Mouse (Mus musculus) heart, embryonic 15.5 days (tissue): ENCODE data around the gene Tbc1d5. TPM values are rescaled to one million over a fixed set of nuclear protein-coding genes. Genes with fewer than 3 reads are reported as not detected.

Experiments
- ATAC-seq: fragments of 200-750 bp; cut with Nextera tagmentation; replicated peaks from 2 replicates; pipeline ENCODE4 v1.8.0; 2017; ENCODE audit warnings: low read depth, moderate TSS enrichment; ENCODE audit not compliant: insufficient number of reproducible peaks, insufficient read depth, low FRiP score
- H3K27ac ChIP-seq: fragments of 300-500 bp; sonication (generic); 2 replicates; pipeline ENCODE4 v1.5.1; 2015; ENCODE audit warnings: mild to moderate bottlenecking, inconsistent platforms
- H3K27me3 ChIP-seq: fragments of 300-500 bp; sonication (generic); 2 replicates; pipeline ENCODE4 v1.6.1; 2015; ENCODE audit warnings: inconsistent platforms
- H3K36me3 ChIP-seq: fragments of 300-500 bp; sonication (generic); 2 replicates; pipeline ENCODE4 v1.6.1; 2015; ENCODE audit warnings: mild to moderate bottlenecking, inconsistent platforms
- H3K4me1 ChIP-seq: fragments of 300-500 bp; sonication (generic); replicated peaks from 2 replicates; pipeline ENCODE4 v1.6.1; 2015; ENCODE audit warnings: inconsistent platforms
- H3K4me2 ChIP-seq: fragments of 300-500 bp; sonication (generic); 2 replicates; pipeline ENCODE4 v1.6.1; 2015; ENCODE audit warnings: inconsistent platforms, mild to moderate bottlenecking, moderate library complexity
- H3K4me3 ChIP-seq: fragments of 300-500 bp; sonication (generic); 2 replicates; pipeline ENCODE4 v1.5.1; 2015; ENCODE audit warnings: mild to moderate bottlenecking, inconsistent platforms
- H3K9ac ChIP-seq: fragments of 300-500 bp; sonication (generic); 2 replicates; pipeline ENCODE4 v1.6.1; 2015; ENCODE audit warnings: mild to moderate bottlenecking, inconsistent platforms
- H3K9me3 ChIP-seq: fragments of 300-500 bp; sonication (generic); replicated peaks from 2 replicates; pipeline ENCODE4 v1.6.1; 2016; ENCODE audit warnings: inconsistent platforms
- WGBS: fragments of 180-500 bp; shearing (Covaris S2); methylation state at CpG from one replicate; pipeline ENCODE4 v1.1.7; 2015; ENCODE audit warnings: mixed read lengths; 5-methylcytosine and 5-hydroxymethylcytosine counted together
- polyA plus RNA-seq: library from polyadenylated mRNA; unstranded; fragments of >200 nt; fragmentation: Nextera tagmentation; extraction: Ambion mirVana; gene quantifications from 2 replicates; pipeline ENCODE4 v1.2.1, GENCODE M21; 2015

Tbc1d5 gene
- polyA plus RNA-seq, 1 experiment from 2014 or later = 7.8 TPM

GRCm38 (mm10) chr17:51178491-51179194 is 509 bp downstream of the Tbc1d5 start:
- Histone ChIP-seq H3K27ac (peak overlapping the region; percentile 98), H3K9me3 (no peaks in the 10 kb centered on the region), H3K4me3 (peak overlapping the region; percentile 75), H3K27me3 (no peaks in the 10 kb centered on the region), H3K4me2 (peak overlapping the region; percentile 76), H3K9ac (peak overlapping the region; percentile 88), H3K4me1 (peaks cover 10% of the 10 kb centered on the region), H3K36me3 (no peaks in the 10 kb centered on the region)
- peak; percentile 76 for ATAC-seq
- WGBS = under 1% methylated on average over 53 of the region's 59 CpGs

GRCm38 (mm10) chr17:51177923-51178322 is 1.2 kb downstream of the Tbc1d5 start:
- Histone ChIP-seq H3K4me1 (peaks cover 10% of the 10 kb centered on the region), H3K27ac (peak overlapping the region; percentile 98), H3K36me3 (no peaks in the 10 kb centered on the region), H3K9me3 (no peaks in the 10 kb centered on the region), H3K4me3 (peak overlapping the region; percentile 75), H3K9ac (peak overlapping the region; percentile 88), H3K27me3 (no peaks in the 10 kb centered on the region), H3K4me2 (peak overlapping the region; percentile 76)
- ATAC-seq = no peak
- 21% methylated on average over 6 of the region's 6 CpGs for WGBS

DNA sequence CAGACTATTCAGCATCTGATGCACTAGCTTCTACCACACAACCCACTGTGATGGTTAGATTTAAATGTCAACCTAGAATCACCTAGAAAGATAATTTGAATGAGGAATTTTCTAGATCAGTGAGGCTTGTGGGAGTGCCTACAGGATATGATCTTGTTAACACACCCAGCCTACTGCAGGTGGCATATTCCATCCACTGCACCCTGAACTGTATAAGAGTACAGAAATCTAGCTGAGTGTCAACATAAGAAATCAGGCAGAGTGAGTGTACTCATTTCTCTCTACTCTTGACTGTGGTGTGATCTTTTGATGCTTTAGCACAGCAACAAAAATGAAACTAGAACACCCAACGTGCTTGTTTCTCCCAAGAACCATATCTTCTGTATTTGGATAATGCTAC is 6.8 kb downstream of the Tbc1d5 start:
- 86% methylated on average over 1 of the region's 1 CpGs for WGBS

GRCm38 (mm10) chr17:51171504-51171903 is 7.6 kb downstream of the Tbc1d5 start:
- no peaks in the 10 kb centered on the region for H3K9me3 ChIP-seq
- no peaks in the 10 kb centered on the region for H3K36me3 ChIP-seq
- ATAC-seq = no peak
- no peak overlapping the region for H3K4me2 ChIP-seq
- H3K9ac ChIP-seq = no peak overlapping the region
- no peaks in the 10 kb centered on the region for H3K27me3 ChIP-seq
- H3K27ac ChIP-seq = no peak overlapping the region
- no peaks in the 10 kb centered on the region for H3K4me1 ChIP-seq
- no peak overlapping the region for H3K4me3 ChIP-seq
- WGBS = 83% methylated on average over 3 of the region's 3 CpGs

More for the DNA sequence above, 6.8 kb downstream of the Tbc1d5 start:
- H3K9ac ChIP-seq = no peak overlapping the region
- no peak overlapping the region for H3K4me3 ChIP-seq
- H3K4me1 ChIP-seq = peaks cover 1% of the 10 kb centered on the region; the same call in 1 of the 2 replicates
- no peaks in the 10 kb centered on the region for H3K27me3 ChIP-seq
- no peaks in the 10 kb centered on the region for H3K36me3 ChIP-seq
- no peak overlapping the region for H3K4me2 ChIP-seq
- no peak for ATAC-seq
- no peak overlapping the region for H3K27ac ChIP-seq
- no peaks in the 10 kb centered on the region for H3K9me3 ChIP-seq

- no peaks in the 10 kb centered on the region for H3K4me1 ChIP-seq
- no peak overlapping the region for H3K27ac ChIP-seq
- no peak overlapping the region for H3K9ac ChIP-seq
- H3K4me3 ChIP-seq = no peak overlapping the region
- no peak overlapping the region for H3K4me2 ChIP-seq
- no peaks in the 10 kb centered on the region for H3K27me3 ChIP-seq
- no peaks in the 10 kb centered on the region for H3K36me3 ChIP-seq
- no peaks in the 10 kb centered on the region for H3K9me3 ChIP-seq
- WGBS = 81% methylated on average over 4 of the region's 4 CpGs
- no peak for ATAC-seq
These were observed 9.2 kb downstream of the Tbc1d5 start for GRCm38 (mm10) chr17:51169911-51170310.

DNA sequence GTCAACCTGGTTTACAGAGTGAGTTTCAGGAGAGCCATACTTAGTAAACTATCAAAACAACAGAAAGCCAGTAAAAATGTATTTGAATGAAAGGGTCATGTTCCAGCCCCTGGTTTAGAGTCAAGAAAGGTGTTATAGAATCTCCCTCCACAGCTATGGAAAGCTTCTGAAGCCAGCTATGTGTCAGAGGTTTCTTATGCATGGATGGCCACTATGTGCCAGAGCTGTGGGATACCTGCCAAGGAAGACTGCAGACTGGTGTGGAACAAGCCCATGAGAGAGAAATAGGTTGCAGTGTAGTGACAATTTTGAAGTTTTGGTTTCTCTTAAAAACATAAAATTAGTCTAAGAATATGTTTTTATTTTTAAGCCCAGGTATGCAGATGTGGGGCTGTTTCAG is 16.8 kb downstream of the Tbc1d5 start:
- no peak overlapping the region for H3K27ac ChIP-seq
- no peak for ATAC-seq
- no peak overlapping the region for H3K4me3 ChIP-seq
- no peak overlapping the region for H3K4me2 ChIP-seq
- no peaks in the 10 kb centered on the region for H3K27me3 ChIP-seq
- no peaks in the 10 kb centered on the region for H3K36me3 ChIP-seq
- no peak overlapping the region for H3K9ac ChIP-seq
- 0 out of 2 replicates have a peak, but pooled peaks cover 2% of the 10 kb centered on the region for H3K4me1 ChIP-seq
- no peaks in the 10 kb centered on the region for H3K9me3 ChIP-seq

DNA sequence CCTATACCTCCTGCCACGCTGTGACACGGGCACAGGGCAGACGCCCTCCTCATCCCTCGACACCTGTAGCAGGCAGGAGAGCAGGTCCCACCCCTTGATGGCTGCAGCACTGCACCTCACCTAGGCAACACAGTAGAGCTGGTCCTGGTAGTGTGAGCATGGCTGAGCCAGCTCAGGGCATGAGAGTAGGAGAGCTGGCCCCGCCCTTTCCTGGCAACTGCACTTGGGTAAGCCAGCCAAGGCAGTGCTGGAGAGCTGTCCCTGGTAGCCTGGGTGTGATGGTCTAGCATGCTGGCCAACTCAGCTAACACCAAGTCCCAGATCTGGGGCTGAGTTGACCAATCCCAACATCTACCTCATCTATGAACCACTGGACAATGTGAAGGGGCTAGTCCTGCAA is 19.9 kb downstream of the Tbc1d5 start:
- WGBS = 85% methylated on average over 5 of the region's 5 CpGs
- no peak overlapping the region for H3K9ac ChIP-seq
- H3K27me3 ChIP-seq = no peaks in the 10 kb centered on the region
- H3K9me3 ChIP-seq = no peaks in the 10 kb centered on the region
- H3K4me3 ChIP-seq = no peak overlapping the region
- H3K27ac ChIP-seq = no peak overlapping the region
- no peaks in the 10 kb centered on the region for H3K36me3 ChIP-seq
- ATAC-seq = no peak
- H3K4me1 ChIP-seq = 0 out of 2 replicates have a peak, but pooled peaks cover 2% of the 10 kb centered on the region
- no peak overlapping the region for H3K4me2 ChIP-seq

DNA sequence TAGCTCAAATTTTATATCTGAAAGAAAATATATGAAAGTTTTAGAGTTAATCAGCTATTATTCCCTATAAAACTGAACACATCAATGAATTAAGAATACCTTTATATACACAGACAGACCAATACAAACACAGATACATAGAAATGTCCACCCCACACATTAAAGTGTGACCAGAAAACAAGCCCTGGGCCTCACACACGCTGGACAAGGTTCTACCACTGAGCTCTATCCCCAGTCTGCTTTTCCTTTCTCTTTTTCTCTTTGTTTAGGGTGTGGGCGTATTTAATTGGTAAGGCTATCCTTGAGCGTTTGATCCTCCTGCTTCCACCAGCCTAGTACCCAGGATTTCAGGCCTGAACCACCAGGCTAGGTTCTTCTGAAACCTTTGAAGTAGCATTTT is 28.2 kb downstream of the Tbc1d5 start:
- no peak for ATAC-seq
- no peaks in the 10 kb centered on the region for H3K36me3 ChIP-seq
- H3K27me3 ChIP-seq = no peaks in the 10 kb centered on the region
- no peak overlapping the region for H3K9ac ChIP-seq
- WGBS = 71% methylated on average over 3 of the region's 3 CpGs
- H3K27ac ChIP-seq = no peak overlapping the region
- no peaks in the 10 kb centered on the region for H3K9me3 ChIP-seq
- H3K4me3 ChIP-seq = no peak overlapping the region
- no peaks in the 10 kb centered on the region for H3K4me1 ChIP-seq
- H3K4me2 ChIP-seq = no peak overlapping the region

GRCm38 (mm10) chr17:51144983-51145382 is 34.2 kb downstream of the Tbc1d5 start:
- Histone ChIP-seq H3K9me3 (no peaks in the 10 kb centered on the region), H3K27me3 (no peaks in the 10 kb centered on the region), H3K4me2 (no peak overlapping the region), H3K9ac (no peak overlapping the region), H3K36me3 (no peaks in the 10 kb centered on the region), H3K4me3 (no peak overlapping the region), H3K4me1 (no peaks in the 10 kb centered on the region), H3K27ac (no peak overlapping the region)
- ATAC-seq = no peak
- 85% methylated on average over 4 of the region's 4 CpGs for WGBS

DNA sequence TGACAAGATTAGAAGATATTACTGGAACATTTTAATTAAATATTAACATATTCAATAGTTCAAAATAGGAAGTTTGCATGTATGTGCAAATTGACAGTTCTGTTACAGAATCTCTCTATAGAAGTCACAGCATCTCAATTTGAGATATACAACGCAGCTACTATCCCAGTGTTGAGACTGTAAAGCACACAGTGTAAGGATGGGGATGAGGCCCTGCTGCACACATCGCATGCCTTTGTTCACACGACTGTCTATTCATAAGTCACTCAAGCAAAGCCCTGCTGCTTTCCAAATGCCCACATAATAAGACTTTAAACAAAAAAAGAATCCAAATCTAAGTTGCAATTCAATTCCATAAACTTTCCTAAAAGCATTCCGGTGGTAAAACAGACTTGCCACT is 37.1 kb downstream of the Tbc1d5 start:
- no peak overlapping the region for H3K27ac ChIP-seq
- H3K4me2 ChIP-seq = no peak overlapping the region
- peaks cover 6% of the 10 kb centered on the region for H3K36me3 ChIP-seq
- ATAC-seq = no peak
- H3K27me3 ChIP-seq = no peaks in the 10 kb centered on the region
- H3K4me3 ChIP-seq = no peak overlapping the region
- no peaks in the 10 kb centered on the region for H3K9me3 ChIP-seq
- no peak overlapping the region for H3K9ac ChIP-seq
- WGBS = 85% methylated on average over 4 of the region's 4 CpGs
- no peaks in the 10 kb centered on the region for H3K4me1 ChIP-seq

GRCm38 (mm10) chr17:51111194-51111593 is 68.0 kb downstream of the Tbc1d5 start:
- ATAC-seq = no peak

GRCm38 (mm10) chr17:51104294-51104693 is 74.9 kb downstream of the Tbc1d5 start:
- H3K9me3 ChIP-seq = no peaks in the 10 kb centered on the region
- no peak overlapping the region for H3K4me2 ChIP-seq
- WGBS = 63% methylated on average over 1 of the region's 1 CpGs
- no peaks in the 10 kb centered on the region for H3K4me1 ChIP-seq
- H3K36me3 ChIP-seq = no peaks in the 10 kb centered on the region
- no peak overlapping the region for H3K9ac ChIP-seq
- no peak for ATAC-seq
- no peak overlapping the region for H3K27ac ChIP-seq
- H3K4me3 ChIP-seq = no peak overlapping the region
- no peaks in the 10 kb centered on the region for H3K27me3 ChIP-seq

More at GRCm38 (mm10) chr17:51111194-51111593, 68.0 kb downstream of the Tbc1d5 start:
- H3K9me3 ChIP-seq = no peaks in the 10 kb centered on the region
- 55% methylated on average over 2 of the region's 2 CpGs for WGBS
- H3K4me2 ChIP-seq = no peak overlapping the region
- H3K27ac ChIP-seq = no peak overlapping the region
- H3K36me3 ChIP-seq = no peaks in the 10 kb centered on the region
- H3K4me1 ChIP-seq = no peaks in the 10 kb centered on the region
- no peak overlapping the region for H3K9ac ChIP-seq
- H3K27me3 ChIP-seq = no peaks in the 10 kb centered on the region
- no peak overlapping the region for H3K4me3 ChIP-seq
